Mouse (Mus musculus) stomach, embryonic 16.5 days (tissue): ENCODE results near the gene Tkfc. TPM values are rescaled to one million over a fixed set of nuclear protein-coding genes. Genes with fewer than 3 reads are reported as not detected.

Experiments used
- ATAC-seq: fragments of 200-750 bp; cut with Nextera tagmentation; 2 replicates; pipeline ENCODE4 v1.8.0; 2017; ENCODE audit warnings: moderate number of reproducible peaks, moderate TSS enrichment; ENCODE audit not compliant: insufficient read depth, low FRiP score
- H3K27ac ChIP-seq: fragments of 300-500 bp; sonication (generic); 2 replicates; pipeline ENCODE4 v1.5.1; 2014; ENCODE audit warnings: low read length
- H3K27me3 ChIP-seq: fragments of 300-500 bp; sonication (generic); 2 replicates; pipeline ENCODE4 v1.6.1; 2014; ENCODE audit warnings: low read length, control low read depth, mixed read lengths; ENCODE audit not compliant: control insufficient read depth, insufficient read depth
- H3K36me3 ChIP-seq: fragments of 300-500 bp; sonication (generic); 2 replicates; pipeline ENCODE4 v1.6.1; 2014; ENCODE audit warnings: low read length; ENCODE audit not compliant: control insufficient read depth, insufficient read depth
- H3K4me1 ChIP-seq: fragments of 300-500 bp; sonication (generic); 2 replicates; pipeline ENCODE4 v1.6.1; 2014; ENCODE audit warnings: low read length, control low read depth, mixed read lengths; ENCODE audit not compliant: control insufficient read depth, insufficient read depth
- H3K4me2 ChIP-seq: fragments of 300-500 bp; sonication (generic); 2 replicates; pipeline ENCODE4 v1.6.1; 2014; ENCODE audit warnings: low read depth, low read length, mixed read lengths
- H3K4me3 ChIP-seq: fragments of 300-500 bp; sonication (generic); replicated peaks from 2 replicates; pipeline ENCODE4 v1.5.1; 2014; ENCODE audit warnings: mild to moderate bottlenecking, low read length
- H3K9ac ChIP-seq: fragments of 300-500 bp; sonication (generic); 2 replicates; pipeline ENCODE4 v1.6.1; 2014; ENCODE audit warnings: low read length
- H3K9me3 ChIP-seq: fragments of 300-500 bp; sonication (generic); replicated peaks from 2 replicates; pipeline ENCODE4 v1.6.1; 2016; ENCODE audit warnings: low read length, control low read depth; ENCODE audit not compliant: control insufficient read depth
- WGBS: fragments of 180-500 bp; shearing (Covaris S2); extraction: QIAGEN DNeasy Blood & Tissue Kit; methylation state at CpG from one replicate; pipeline ENCODE4 v1.1.7; 2014; 5-methylcytosine and 5-hydroxymethylcytosine counted together
- polyA plus RNA-seq: library from polyadenylated mRNA; unstranded; fragments of >200 nt; fragmentation: Nextera tagmentation; extraction: Ambion mirVana; gene quantifications from 2 replicates; pipeline ENCODE4 v1.2.1, GENCODE M21; 2015

Tkfc gene
- polyA plus RNA-seq, 1 experiment from 2014 or later = 19.4 TPM

GRCm38 (mm10) chr19:10557001-10557400 is 48.5 kb downstream of the Tkfc start:
- H3K27me3 ChIP-seq = no peaks in the 10 kb centered on the region
- peaks cover 12% of the 10 kb centered on the region for H3K4me1 ChIP-seq
- no peak for ATAC-seq
- no peaks in the 10 kb centered on the region for H3K36me3 ChIP-seq
- no peaks in the 10 kb centered on the region for H3K9me3 ChIP-seq
- H3K27ac ChIP-seq = no peak overlapping the region
- WGBS = 66% methylated on average over 2 of the region's 2 CpGs
- H3K4me3 ChIP-seq = no peak overlapping the region
- no peak overlapping the region for H3K4me2 ChIP-seq
- H3K9ac ChIP-seq = no peak overlapping the region

- peak; percentile 98 for ATAC-seq
- under 1% methylated on average over 43 of the region's 43 CpGs for WGBS
- H3K4me1 ChIP-seq = peaks cover 12% of the 10 kb centered on the region
Observed at GRCm38 (mm10) chr19:10555624-10556510, 49.6 kb downstream of the Tkfc start, which contains the start of gene Tmem216. TSS of gene Tmem216 (minus strand) at chr19:10556238.

GRCm38 (mm10) chr19:10539454-10539853 is 66.0 kb downstream of the Tkfc start:
- WGBS = 91% methylated on average over 5 of the region's 5 CpGs

More at GRCm38 (mm10) chr19:10555624-10556510, 49.6 kb downstream of the Tkfc start, which contains the start of gene Tmem216:
- Histone ChIP-seq H3K27ac (peak within 1 kb of the TSS; percentile 74), H3K4me3 (peak within 1 kb of the TSS; percentile 62), H3K9me3 (no peaks in the 10 kb centered on the region), H3K36me3 (no peaks in the 10 kb centered on the region), H3K27me3 (no peaks in the 10 kb centered on the region), H3K9ac (peak within 1 kb of the TSS; percentile 84), H3K4me2 (peak within 1 kb of the TSS; percentile 95)

More at GRCm38 (mm10) chr19:10539454-10539853, 66.0 kb downstream of the Tkfc start:
- H3K9me3 ChIP-seq = no peaks in the 10 kb centered on the region
- no peak for ATAC-seq
- no peaks in the 10 kb centered on the region for H3K4me1 ChIP-seq
- H3K36me3 ChIP-seq = peaks cover 44% of the 10 kb centered on the region
- no peak overlapping the region for H3K27ac ChIP-seq
- H3K4me2 ChIP-seq = no peak overlapping the region
- H3K27me3 ChIP-seq = no peaks in the 10 kb centered on the region
- H3K4me3 ChIP-seq = no peak overlapping the region
- H3K9ac ChIP-seq = no peak overlapping the region

Other genes with a start within 250 kb of the Tkfc start
- gene Syt7, start 216.6 kb downstream of the Tkfc start, polyA plus RNA-seq = 0.84 TPM in 2 replicates
- gene Lrrc10b, start 148.2 kb downstream of the Tkfc start, polyA plus RNA-seq = 0.32 and 0.41 TPM in 2 replicates
- 0.31 TPM in 1 of 2 replicates, not detected in the other for gene Ppp1r32, start 122.7 kb downstream of the Tkfc start, polyA plus RNA-seq
- gene Cpsf7, start 80.4 kb downstream of the Tkfc start, polyA plus RNA-seq = 39.2 and 41.0 TPM in 2 replicates
- 50.6 and 53.1 TPM in 2 replicates for gene Sdhaf2, start 79.5 kb downstream of the Tkfc start, polyA plus RNA-seq
- 28.9 and 29.8 TPM in 2 replicates for gene Tmem216, start 49.4 kb downstream of the Tkfc start, polyA plus RNA-seq
- gene Cyb561a3, start 28.5 kb downstream of the Tkfc start, polyA plus RNA-seq = 22.6 and 26.4 TPM in 2 replicates
- gene Tmem138, start 28.3 kb downstream of the Tkfc start, polyA plus RNA-seq = 24.6 and 25.0 TPM in 2 replicates
- gene Ddb1, start 327 bp downstream of the Tkfc start, polyA plus RNA-seq = 317 and 357 TPM in 2 replicates
- gene Vwce, start 28.6 kb upstream of the Tkfc start, polyA plus RNA-seq = 1.2 and 2.0 TPM in 2 replicates
- 139 and 218 TPM in 2 replicates for gene Pga5, start 72.4 kb upstream of the Tkfc start, polyA plus RNA-seq
- gene Vps37c, start 83.1 kb upstream of the Tkfc start, polyA plus RNA-seq = 48.7 and 60.3 TPM in 2 replicates
- gene Cd5, start 133.3 kb upstream of the Tkfc start, polyA plus RNA-seq = 3.3 and 3.8 TPM in 2 replicates
- 0.50 and 0.58 TPM in 2 replicates for gene Cd6, start 224.4 kb upstream of the Tkfc start, polyA plus RNA-seq
- 0.52 and 0.70 TPM in 2 replicates for gene Slc15a3, start 234.1 kb upstream of the Tkfc start, polyA plus RNA-seq